Mouse (Mus musculus) mesoderm, embryonic 11.5 days (tissue): ENCODE measurements around the gene Mrrf.

Experiments
- DNase-seq: peaks from one replicate; pipeline ENCODE4 v3.0.0-alpha.2; 2012; ENCODE audit warnings: low read depth, low spot score

The Mrrf gene

GRCm38 (mm10) chr2:36200813-36201212, 64.6 kb downstream of the Mrrf start:
- no peak for DNase-seq

DNA sequence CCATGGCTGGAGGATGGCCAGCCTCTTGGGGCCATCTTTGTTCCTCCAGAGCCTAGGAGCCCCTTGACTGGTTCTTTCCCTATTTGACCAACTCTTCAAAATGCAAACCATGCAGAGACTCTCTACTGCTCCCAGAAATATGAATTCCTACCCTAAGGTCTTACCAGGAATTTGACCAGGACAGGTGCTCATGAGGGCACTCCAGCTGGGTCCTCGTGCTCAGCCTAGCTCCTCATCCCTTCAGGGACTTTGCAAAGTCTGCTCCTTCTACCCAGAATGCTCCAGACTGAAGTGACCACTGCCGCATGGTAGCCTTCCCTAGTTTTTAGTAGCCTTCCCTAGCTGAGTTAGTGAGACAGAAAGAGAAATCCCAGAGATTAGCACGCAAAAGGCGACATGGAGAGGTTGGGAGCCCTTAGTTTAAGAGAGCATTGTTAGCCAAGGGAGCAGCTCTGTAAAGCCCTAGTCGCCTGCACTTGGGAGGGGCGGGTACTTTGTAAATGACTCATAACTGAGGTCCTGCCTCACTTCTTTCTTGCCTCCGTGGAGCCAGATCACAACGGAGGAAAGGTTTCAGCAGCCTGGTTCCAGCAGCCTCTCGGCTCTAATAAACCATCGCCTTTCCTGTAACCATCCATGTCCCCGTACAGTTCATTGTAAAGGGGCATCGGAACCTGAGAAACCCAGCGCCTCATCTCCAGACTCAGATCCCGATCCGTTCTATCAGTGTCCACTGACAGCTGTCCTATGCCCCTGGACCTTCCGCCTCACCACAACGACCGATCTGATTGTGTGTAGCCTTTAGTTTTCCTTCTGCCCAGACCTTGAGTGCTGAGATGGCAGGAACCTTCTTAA, 65.8 kb downstream of the Mrrf start:
- no peak for DNase-seq

- no peak for DNase-seq
These were observed 66.4 kb downstream of the Mrrf start for GRCm38 (mm10) chr2:36202611-36202880.

- peak; percentile 44 for DNase-seq
These were observed 67.0 kb downstream of the Mrrf start for GRCm38 (mm10) chr2:36203011-36203825.

DNA sequence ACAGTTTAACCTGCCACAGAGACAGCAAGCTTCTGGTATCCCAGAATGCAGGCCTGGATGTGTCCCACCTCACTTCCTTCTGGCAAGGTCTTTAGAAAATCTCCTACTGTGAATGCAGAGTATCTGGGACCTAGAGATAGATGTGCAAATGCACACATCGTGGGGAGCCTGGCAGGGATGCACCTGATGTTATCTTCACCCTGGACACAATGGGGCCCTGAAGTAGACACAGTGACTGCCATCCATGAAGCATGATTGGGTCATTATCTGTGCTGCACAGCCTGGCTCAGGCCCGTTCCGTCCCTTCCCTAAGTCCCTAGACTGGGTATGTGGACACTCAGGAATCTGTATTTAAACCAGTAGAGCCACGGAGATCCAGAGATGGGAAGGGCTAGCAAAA, 68.4 kb downstream of the Mrrf start:
- DNase-seq, result no peak

- no peak for DNase-seq
These were observed 70.9 kb downstream of the Mrrf start for GRCm38 (mm10) chr2:36207071-36207470.

DNA sequence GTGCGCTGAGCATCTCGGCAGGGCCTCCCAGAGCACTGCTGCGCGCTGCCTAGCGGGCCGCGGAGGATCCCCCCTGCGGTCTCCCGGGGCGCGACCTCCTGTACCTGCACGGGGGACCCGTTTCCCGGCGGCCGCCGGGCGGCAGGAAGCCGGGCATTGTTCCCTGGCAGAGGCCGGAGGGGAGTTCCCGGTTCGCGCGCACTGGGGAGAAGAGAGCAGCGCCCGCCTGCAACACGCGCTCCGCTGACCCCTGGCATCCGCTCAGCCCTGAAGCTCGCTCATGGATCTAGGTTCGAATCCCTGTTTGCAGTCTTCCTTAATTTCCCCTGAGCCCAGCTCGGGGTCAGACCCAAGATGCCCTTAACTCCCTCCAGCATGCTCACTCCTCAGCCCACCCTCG, 74.6 kb downstream of the Mrrf start:
- DNase-seq, result no peak

- DNase-seq, result peak; percentile 82
These were observed 75.6 kb downstream of the Mrrf start for GRCm38 (mm10) chr2:36211785-36212184.

DNA sequence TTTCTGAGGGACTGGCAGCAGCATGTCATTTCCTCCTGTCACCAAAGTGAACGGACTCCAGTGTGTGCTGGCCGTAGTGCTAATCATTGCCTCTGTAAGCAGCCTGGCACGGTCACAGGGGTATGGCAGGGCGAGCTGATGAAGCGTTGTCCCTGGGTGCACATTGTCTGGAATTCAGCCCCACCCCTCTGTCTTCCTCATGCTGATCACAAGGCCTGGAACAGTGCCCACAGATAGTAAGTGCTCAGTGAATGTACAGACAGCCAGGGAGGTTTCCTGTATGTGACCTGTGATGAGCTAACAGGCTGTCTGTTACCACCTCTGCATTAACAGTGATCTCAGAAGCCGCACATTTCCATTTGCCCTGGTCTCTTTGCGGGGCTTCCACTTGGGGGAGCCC, 76.9 kb downstream of the Mrrf start:
- no peak for DNase-seq

DNA sequence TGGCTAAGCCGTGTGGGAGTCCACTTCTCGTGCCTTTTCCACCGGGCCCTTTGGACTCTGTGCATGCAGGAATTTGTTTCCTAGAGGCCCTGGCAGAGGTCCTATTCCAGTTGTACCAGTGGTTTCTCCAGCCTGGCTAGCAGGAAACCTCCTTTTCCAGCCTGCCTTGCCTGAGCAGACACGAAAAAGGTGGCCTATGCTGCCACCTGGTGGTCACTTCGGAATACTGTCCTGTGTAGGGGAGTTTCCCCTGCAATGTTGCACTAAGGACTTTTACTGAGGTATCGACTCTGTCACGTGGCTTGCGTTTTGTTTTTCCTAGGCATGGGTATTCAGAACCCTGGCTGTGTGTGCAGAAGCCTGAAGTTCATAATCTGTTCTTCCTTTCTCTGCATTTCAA, 77.8 kb downstream of the Mrrf start:
- peak; percentile 94 for DNase-seq

- no peak for DNase-seq
These were observed 78.2 kb downstream of the Mrrf start for GRCm38 (mm10) chr2:36214425-36214824.

- no peak for DNase-seq
These were observed 79.1 kb downstream of the Mrrf start for GRCm38 (mm10) chr2:36215203-36215739.

- DNase-seq, result no peak
These were observed 80.4 kb downstream of the Mrrf start for GRCm38 (mm10) chr2:36216546-36216945.

GRCm38 (mm10) chr2:36216953-36217573, 80.9 kb downstream of the Mrrf start:
- DNase-seq, result no peak

DNA sequence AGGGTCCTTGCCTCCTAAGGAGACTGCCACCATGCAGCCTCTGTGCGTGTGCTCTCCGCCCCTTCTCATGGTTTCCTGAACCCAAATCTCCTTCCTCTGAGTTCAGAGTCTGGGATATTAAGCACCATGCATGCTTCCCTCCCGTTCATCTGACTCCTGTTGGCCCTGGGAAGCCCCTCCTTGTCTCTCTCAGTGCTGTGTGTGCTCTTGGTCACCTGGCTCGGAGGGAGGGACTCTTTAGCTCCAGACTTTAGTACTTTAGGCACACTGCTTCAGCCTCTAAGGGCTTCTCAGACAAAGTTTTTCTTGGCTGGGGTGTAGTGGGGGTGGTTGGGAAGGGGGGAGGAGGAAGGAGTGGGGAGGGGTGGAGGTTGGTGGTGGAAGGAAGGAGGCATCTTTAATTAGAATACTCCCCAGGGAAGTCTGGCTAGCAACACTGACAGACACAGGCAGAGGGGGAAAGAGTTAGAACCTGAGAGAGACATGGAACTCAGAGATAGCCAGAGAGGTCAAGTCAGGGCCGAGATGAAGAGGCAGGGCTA, 81.6 kb downstream of the Mrrf start:
- DNase-seq, result no peak

DNA sequence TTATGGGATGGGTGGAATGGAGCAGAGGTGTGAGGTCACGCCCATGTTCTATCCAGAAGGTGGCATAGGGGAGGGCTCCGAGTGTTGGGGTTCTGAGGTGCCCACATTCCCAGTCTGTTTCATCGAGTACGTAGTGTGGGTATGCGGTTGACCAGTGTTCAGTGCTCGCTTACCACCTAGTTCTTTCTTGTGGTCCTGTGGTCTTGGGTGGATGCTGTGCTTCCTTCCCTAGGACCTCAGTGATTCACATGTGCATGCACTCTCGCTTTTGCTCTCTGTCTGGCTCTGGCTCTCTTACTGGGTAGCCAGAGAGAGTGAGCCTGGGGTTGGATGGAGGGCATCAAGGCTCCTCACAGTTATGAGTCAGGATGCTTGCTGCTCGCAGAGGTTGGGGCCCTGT, 83.9 kb downstream of the Mrrf start:
- DNase-seq, result no peak

- DNase-seq, result no peak
These were observed 84.7 kb downstream of the Mrrf start for GRCm38 (mm10) chr2:36220891-36221290.

DNA sequence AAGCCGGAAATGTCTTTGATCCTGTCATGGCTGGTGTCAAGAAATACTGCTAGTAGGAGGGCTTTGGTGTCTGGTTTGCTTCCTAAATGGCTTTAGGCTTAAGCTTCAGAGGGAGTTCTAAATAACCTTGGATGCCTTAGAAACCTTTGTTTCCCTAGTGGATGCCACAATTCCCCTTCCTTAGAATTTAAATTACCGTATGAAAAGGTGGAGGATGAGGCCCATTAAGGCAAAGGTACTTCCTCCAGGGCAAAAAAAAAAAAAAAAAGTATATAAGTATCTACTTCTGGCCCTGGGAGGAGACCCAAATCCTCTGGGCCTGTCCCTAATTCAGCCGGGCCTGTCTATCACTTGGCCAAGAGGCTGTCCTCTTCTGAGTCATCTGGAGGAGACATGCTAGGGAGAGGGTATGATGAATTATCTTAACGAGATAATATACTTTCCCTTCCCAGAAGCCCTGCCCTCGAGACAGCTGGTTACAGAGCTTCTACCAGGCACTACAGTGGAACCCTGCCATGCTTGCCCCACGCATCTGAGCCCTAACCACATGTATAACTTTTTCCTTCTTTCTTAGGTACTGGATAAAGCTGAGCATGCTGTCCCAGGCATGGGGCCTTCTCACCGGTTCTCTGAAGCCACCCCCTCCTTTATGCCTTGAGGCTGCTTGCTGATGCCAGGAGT, 86.1 kb downstream of the Mrrf start:
- DNase-seq, result no peak

DNA sequence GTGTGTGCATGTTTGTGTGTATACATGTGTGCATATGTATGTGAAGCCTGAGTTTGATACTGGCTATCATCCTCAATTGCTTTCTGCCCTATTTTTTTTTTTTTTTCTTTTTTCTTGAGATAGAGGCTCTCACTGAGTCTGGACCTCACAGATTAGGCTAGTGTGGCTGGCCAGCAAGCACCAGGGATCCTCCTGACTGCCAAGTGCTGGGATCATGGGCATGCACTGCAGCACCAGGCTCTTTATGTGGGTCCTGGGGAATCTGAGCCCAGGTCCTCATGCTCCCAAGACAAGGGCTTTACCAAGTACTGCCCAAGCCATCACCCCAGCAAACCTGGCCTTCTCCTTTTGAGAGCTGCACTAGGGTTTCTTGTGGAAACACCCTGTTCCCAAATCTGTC, 87.2 kb downstream of the Mrrf start:
- no peak for DNase-seq

- no peak for DNase-seq
These were observed 88.0 kb downstream of the Mrrf start for GRCm38 (mm10) chr2:36224153-36224552.

DNA sequence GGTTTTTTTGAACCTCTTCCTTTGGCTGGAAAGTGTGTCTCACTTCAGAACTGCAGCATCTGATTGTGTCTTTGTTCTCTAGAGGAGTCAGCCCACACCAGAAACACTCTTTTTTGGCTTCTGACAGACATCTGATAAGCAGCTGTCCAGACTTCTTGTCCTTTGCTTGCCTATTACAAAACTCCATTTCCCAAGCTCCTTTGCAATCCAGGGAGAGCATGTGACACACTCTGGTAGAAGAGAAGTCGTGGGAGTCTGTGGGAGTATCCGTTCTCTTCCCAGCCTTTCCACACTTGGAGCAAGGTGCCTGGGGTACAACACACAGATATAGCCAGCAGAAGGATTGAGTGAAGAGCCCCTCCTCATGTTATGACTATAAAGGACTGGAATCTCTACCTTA, 88.4 kb downstream of the Mrrf start:
- DNase-seq, result no peak

- peak; percentile 30 for DNase-seq
These were observed 94.2 kb downstream of the Mrrf start, which contains the start of gene Ptgs1 for GRCm38 (mm10) chr2:36230366-36230765. Gene Ptgs1, plus strand, starts transcription at chr2:36230426.
